Mouse (Mus musculus) hindbrain, embryonic 13.5 days (tissue): ENCODE measurements around the gene Samd13. TPM values are rescaled to one million over a fixed set of nuclear protein-coding genes. Genes with fewer than 3 reads are reported as not detected.

Experiments used
- ATAC-seq: fragments of 200-750 bp; cut with Nextera tagmentation; 2 replicates; pipeline ENCODE4 v1.8.0; 2017; ENCODE audit warnings: moderate TSS enrichment; ENCODE audit not compliant: low FRiP score
- H3K27ac ChIP-seq: fragments of 300-500 bp; sonication (generic); 2 replicates; pipeline ENCODE4 v1.5.1; 2015; ENCODE audit warnings: inconsistent platforms, mild to moderate bottlenecking, moderate library complexity
- H3K27me3 ChIP-seq: fragments of 300-500 bp; sonication (generic); 2 replicates; pipeline ENCODE4 v1.6.1; 2015; ENCODE audit warnings: mild to moderate bottlenecking, inconsistent platforms
- H3K36me3 ChIP-seq: fragments of 300-500 bp; sonication (generic); 2 replicates; pipeline ENCODE4 v1.6.1; 2015; ENCODE audit warnings: mild to moderate bottlenecking, inconsistent platforms
- H3K4me1 ChIP-seq: fragments of 300-500 bp; sonication (generic); replicated peaks from 2 replicates; pipeline ENCODE4 v1.6.1; 2015; ENCODE audit warnings: inconsistent platforms
- H3K4me2 ChIP-seq: fragments of 300-500 bp; sonication (generic); 2 replicates; pipeline ENCODE4 v1.6.1; 2015; ENCODE audit warnings: inconsistent platforms, mild to moderate bottlenecking, moderate library complexity
- H3K4me3 ChIP-seq: fragments of 300-500 bp; sonication (generic); 2 replicates; pipeline ENCODE4 v1.5.1; 2015; ENCODE audit warnings: mild to moderate bottlenecking, inconsistent platforms
- H3K9ac ChIP-seq: fragments of 300-500 bp; sonication (generic); 2 replicates; pipeline ENCODE4 v1.6.1; 2015; ENCODE audit warnings: mild to moderate bottlenecking, inconsistent platforms
- H3K9me3 ChIP-seq: fragments of 300-500 bp; sonication (generic); 2 replicates; pipeline ENCODE4 v1.6.1; 2016; ENCODE audit warnings: inconsistent platforms
- WGBS: fragments of 180-500 bp; shearing (Covaris S2); methylation state at CpG from one replicate; pipeline ENCODE4 v1.1.7; 2015; 5-methylcytosine and 5-hydroxymethylcytosine counted together
- polyA plus RNA-seq: library from polyadenylated mRNA; unstranded; fragments of >200 nt; fragmentation: Nextera tagmentation; extraction: Ambion mirVana; gene quantifications from 2 replicates; pipeline ENCODE4 v1.2.1, GENCODE M21; 2015

The Samd13 gene
- polyA plus RNA-seq, 1 experiment from 2014 or later: 0.44 TPM

DNA sequence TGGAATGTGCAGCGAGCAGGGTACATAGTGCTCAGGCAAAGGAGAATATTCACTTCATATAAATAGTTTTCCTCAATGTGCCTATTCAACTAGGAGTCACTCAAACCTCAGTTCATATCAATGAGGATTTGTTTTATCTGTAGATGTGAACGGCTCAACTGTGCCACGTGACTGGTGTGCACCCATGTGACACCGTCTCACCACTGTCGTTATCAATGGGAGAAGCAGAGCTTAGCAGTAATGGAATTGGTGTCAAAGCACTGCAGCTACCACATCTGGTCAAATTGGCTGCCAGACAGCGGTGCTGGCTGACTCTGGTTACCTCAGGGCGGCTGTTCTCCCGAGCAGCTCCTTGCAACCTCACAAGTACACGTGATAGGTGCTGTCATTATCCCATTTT lies 80.7 kb downstream of the Samd13 start:
- peaks cover 16% of the 10 kb centered on the region; the same call in 1 of the 2 replicates for H3K4me1 ChIP-seq
- WGBS: 83% methylated on average over 9 of the region's 9 CpGs
- no peaks in the 10 kb centered on the region for H3K36me3 ChIP-seq
- no peak overlapping the region for H3K9ac ChIP-seq
- H3K27ac ChIP-seq: no peak overlapping the region
- H3K9me3 ChIP-seq: no peaks in the 10 kb centered on the region
- no peak overlapping the region for H3K4me3 ChIP-seq
- no peak overlapping the region for H3K4me2 ChIP-seq
- no peaks in the 10 kb centered on the region for H3K27me3 ChIP-seq
- no peak for ATAC-seq

DNA sequence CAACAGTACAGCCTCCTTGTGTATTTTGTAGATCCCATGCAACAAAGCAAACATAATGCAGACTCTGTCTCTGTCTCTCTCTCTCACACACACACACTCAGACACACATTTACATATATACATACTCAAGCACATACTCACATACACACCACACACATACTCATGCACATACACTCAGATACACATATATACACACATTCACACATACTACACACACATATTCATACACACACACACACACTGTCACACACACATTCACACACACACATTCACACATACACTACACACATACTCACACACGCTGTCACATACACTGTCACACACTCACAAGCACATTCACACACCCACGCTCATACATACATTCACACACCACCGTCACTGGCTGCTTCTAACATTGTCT lies 82.9 kb downstream of the Samd13 start:
- Histone ChIP-seq H3K9me3 (no peaks in the 10 kb centered on the region), H3K9ac (no peak overlapping the region), H3K27ac (no peak overlapping the region), H3K4me1 (peaks cover 9% of the 10 kb centered on the region; the same call in 1 of the 2 replicates), H3K4me3 (no peak overlapping the region), H3K36me3 (no peaks in the 10 kb centered on the region), H3K4me2 (no peak overlapping the region), H3K27me3 (no peaks in the 10 kb centered on the region)
- ATAC-seq: no peak
- 96% methylated on average over 3 of the region's 3 CpGs for WGBS

DNA sequence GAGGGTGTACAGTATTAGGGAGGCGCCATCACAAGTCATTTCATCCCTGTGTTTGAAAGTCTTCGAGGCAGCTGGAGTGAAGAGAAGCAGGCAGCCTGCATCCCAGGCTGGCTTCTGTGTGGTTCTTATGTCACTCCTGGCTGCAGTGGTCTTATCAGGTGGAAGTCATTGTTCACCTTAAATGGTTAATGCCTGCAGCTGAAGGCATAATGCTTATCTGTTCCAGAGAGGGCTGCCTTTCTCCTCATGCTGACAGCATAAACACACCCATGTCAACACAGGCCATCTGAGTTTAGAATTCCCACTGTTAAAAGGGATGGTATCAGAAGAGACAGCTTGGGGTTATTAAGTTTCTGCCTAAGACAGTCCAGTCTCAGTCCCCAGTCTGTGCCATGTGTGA lies 84.2 kb downstream of the Samd13 start:
- no peak for ATAC-seq
- Histone ChIP-seq H3K9me3 (no peaks in the 10 kb centered on the region), H3K27ac (no peak overlapping the region), H3K4me3 (no peak overlapping the region), H3K4me1 (no peaks in the 10 kb centered on the region), H3K9ac (no peak overlapping the region), H3K36me3 (no peaks in the 10 kb centered on the region), H3K27me3 (no peaks in the 10 kb centered on the region), H3K4me2 (no peak overlapping the region)
- WGBS: 96% methylated on average over 2 of the region's 2 CpGs

DNA sequence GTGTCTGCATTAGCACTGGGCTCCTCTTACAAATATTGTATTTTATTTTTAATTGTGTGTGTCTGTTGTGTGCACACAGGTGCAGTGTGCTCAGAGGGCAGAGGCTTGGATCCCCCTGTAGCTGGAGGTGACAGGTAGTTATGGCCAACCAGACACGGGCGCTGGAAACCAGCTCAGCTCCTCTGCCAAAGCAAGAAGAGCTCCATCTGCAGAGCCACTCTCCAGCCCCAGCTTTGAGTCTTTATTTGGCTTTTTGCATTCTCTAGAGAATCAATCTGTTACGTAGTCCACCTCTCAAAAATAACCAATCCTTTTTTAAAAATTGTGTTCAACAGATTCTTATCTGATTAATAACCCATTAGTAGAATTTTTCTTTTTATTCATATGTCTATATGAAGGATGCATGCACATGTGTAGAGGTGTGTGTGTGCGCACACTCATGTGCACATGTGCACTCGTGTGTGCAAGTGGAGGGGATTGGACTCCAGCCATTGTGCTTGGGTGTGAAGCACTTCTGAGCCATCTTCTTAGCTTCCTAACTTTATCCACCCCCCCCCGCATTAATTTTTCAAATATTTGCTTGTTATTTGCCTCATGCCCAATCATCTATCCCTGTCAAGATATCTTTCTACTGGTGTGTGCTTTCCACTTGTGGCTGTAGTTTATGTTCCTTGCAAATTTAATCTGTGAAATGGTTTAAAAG lies 86.0 kb downstream of the Samd13 start:
- H3K36me3 ChIP-seq: no peaks in the 10 kb centered on the region
- no peak overlapping the region for H3K4me3 ChIP-seq
- no peaks in the 10 kb centered on the region for H3K27me3 ChIP-seq
- H3K9ac ChIP-seq: no peak overlapping the region
- no peak for ATAC-seq
- H3K9me3 ChIP-seq: no peaks in the 10 kb centered on the region
- H3K4me2 ChIP-seq: no peak overlapping the region
- no peak overlapping the region for H3K27ac ChIP-seq
- WGBS: 92% methylated on average over 6 of the region's 6 CpGs
- no peaks in the 10 kb centered on the region for H3K4me1 ChIP-seq

DNA sequence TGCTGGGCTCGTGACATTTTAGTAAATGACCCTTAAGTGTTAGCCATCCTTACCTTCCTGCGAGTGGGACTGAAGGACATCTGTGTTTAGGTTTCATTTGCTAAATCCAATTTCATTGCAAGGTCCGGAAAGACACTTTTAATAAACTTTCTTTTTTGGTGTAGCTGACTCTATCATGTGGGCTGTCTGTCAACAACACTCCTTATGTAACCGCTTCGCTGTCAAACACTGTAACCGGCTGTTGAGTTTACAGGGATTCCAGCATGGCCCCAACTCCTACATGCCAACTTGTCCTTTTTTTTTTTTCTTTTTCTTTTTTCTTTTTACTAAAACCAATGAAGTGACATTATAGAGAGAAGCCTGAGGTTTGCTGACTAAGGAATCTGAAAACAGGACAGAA lies 87.0 kb downstream of the Samd13 start:
- 87% methylated on average over 6 of the region's 6 CpGs for WGBS
- Histone ChIP-seq H3K36me3 (no peaks in the 10 kb centered on the region), H3K4me1 (no peaks in the 10 kb centered on the region), H3K9ac (no peak overlapping the region), H3K27ac (no peak overlapping the region), H3K27me3 (no peaks in the 10 kb centered on the region), H3K4me2 (no peak overlapping the region), H3K9me3 (no peaks in the 10 kb centered on the region), H3K4me3 (no peak overlapping the region)
- no peak for ATAC-seq

DNA sequence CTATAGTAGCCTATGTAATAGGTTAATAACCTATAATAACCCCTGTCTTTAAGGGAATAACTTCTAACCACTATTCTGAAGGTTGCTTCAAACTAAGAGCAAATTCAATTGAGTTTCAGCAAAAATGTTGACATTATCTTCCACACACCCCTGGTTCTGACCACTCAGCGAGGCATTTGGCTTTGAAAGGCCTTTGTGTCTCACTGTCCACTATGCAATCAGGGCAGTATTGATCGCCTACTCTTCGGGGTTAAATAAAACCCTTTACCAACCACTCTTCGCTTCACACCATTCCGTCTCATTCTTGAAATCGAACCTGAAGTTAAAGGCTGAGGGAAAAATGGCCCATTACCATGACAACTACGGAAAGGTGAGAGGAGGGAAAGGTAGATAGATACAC lies 88.5 kb downstream of the Samd13 start:
- Histone ChIP-seq H3K4me1 (no peaks in the 10 kb centered on the region), H3K36me3 (no peaks in the 10 kb centered on the region), H3K9me3 (no peaks in the 10 kb centered on the region), H3K4me2 (no peak overlapping the region), H3K4me3 (no peak overlapping the region), H3K27me3 (no peaks in the 10 kb centered on the region), H3K27ac (no peak overlapping the region), H3K9ac (no peak overlapping the region)
- WGBS: 89% methylated on average over 7 of the region's 7 CpGs
- no peak for ATAC-seq

DNA sequence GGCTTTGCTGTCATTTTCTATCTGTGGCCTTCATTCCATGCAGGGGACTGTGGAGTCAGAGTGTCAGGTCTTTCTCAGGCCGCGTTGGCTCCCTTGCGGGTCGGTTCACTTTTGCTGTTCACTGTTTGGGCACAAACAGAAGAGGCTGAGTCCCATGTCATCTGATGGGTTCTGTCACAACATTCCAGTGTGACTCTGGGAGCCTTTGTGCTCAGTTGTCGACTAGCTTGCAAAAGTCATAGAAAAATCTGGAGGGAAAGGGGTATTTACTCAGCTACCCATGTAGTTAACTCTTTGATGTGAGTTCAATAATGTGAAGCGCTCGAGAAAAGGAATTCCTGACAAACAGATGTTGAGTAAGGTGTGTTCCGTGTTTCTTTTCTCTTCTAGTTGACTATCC lies 89.0 kb downstream of the Samd13 start:
- H3K27ac ChIP-seq: no peak overlapping the region
- no peak for ATAC-seq
- no peaks in the 10 kb centered on the region for H3K27me3 ChIP-seq
- no peak overlapping the region for H3K4me3 ChIP-seq
- WGBS: 87% methylated on average over 8 of the region's 8 CpGs
- no peaks in the 10 kb centered on the region for H3K9me3 ChIP-seq
- H3K9ac ChIP-seq: no peak overlapping the region
- no peak overlapping the region for H3K4me2 ChIP-seq
- no peaks in the 10 kb centered on the region for H3K4me1 ChIP-seq
- no peaks in the 10 kb centered on the region for H3K36me3 ChIP-seq

DNA sequence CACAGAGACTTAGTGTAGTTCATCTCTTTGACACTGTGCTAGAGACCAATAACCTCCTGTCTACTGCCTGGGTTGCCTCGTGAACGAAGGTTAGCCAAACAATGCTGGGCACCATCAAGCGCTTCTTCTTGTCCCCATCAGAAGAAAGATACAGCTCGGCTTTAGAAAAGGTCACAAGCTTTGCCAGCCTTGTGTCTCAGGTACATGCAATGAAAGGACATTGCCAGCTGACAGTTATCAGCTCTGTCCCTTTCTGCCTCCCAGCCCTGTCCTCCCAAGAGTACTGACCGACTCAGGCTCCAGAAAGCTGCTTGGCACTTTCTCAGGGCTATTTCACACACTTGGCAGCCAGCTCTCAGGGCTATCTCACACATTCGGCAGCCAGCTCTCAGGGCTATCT lies 90.0 kb downstream of the Samd13 start:
- Histone ChIP-seq H3K27ac (no peak overlapping the region), H3K36me3 (no peaks in the 10 kb centered on the region), H3K9me3 (no peaks in the 10 kb centered on the region), H3K4me1 (no peaks in the 10 kb centered on the region), H3K4me3 (no peak overlapping the region), H3K4me2 (no peak overlapping the region), H3K9ac (no peak overlapping the region), H3K27me3 (no peaks in the 10 kb centered on the region)
- 90% methylated on average over 6 of the region's 6 CpGs for WGBS
- no peak for ATAC-seq

Other genes with a start within 250 kb of the Samd13 start
- 4.6 and 5.1 TPM in 2 replicates for gene Ctbs, start 235.8 kb downstream of the Samd13 start, polyA plus RNA-seq
- 6.4 and 7.5 TPM in 2 replicates for gene Spata1, start 185.8 kb downstream of the Samd13 start, polyA plus RNA-seq
- gene Gng5, start 185.8 kb downstream of the Samd13 start, polyA plus RNA-seq: 565 TPM in 2 replicates
- gene Rpf1, start 164.2 kb downstream of the Samd13 start, polyA plus RNA-seq: 48.9 and 49.6 TPM in 2 replicates
- gene Uox, start 115.2 kb downstream of the Samd13 start, polyA plus RNA-seq: not detected in 2 replicates
- gene Dnase2b, start 70.0 kb downstream of the Samd13 start, polyA plus RNA-seq: not detected in 2 replicates
- not detected in 2 replicates for gene 4930503B20Rik, start 34.3 kb downstream of the Samd13 start, polyA plus RNA-seq
- 133 and 140 TPM in 2 replicates for gene Prkacb, start 127.4 kb upstream of the Samd13 start, polyA plus RNA-seq
- 9.5 and 9.7 TPM in 2 replicates for gene Ttll7, start 166.8 kb upstream of the Samd13 start, polyA plus RNA-seq